Mouse (Mus musculus) hematopoietic stem cell, adult 5-6 weeks (primary cell): ENCODE measurements around the gene Rpusd3. TPM values are rescaled to one million over a fixed set of nuclear protein-coding genes. Genes with fewer than 3 reads are reported as not detected.

Source experiments
- ATAC-seq, 2 experiments: fragments of 125-278 bp in 1 of 2; replicated peaks in 1 of 2; 2 replicates each; pipeline ENCODE4 v1.8.0; 2016 to 2017; ENCODE audit warnings: inconsistent platforms in 2 of 2, mild to moderate bottlenecking in 2 of 2, moderate number of reproducible peaks in 2 of 2, low read depth in 1 of 2, moderate TSS enrichment in 1 of 2; ENCODE audit not compliant: low FRiP score in 2 of 2, poor library complexity in 2 of 2, severe bottlenecking in 2 of 2, insufficient read depth in 1 of 2, low TSS enrichment in 1 of 2
- total RNA-seq: library from RNA; stranded (forward); fragments of 172-1452, 232-1000 nt; gene quantifications from 2 replicates; pipeline ENCODE4 v1.2.3, GENCODE M21; 2017

Rpusd3 gene
- total RNA-seq, 1 experiment from 2014 or later = 4.5 TPM

- no peak for ATAC-seq
Measured at GRCm38 (mm10) chr6:113368577-113368976, 50.6 kb downstream of the Rpusd3 start.

GRCm38 (mm10) chr6:113368124-113368523 lies 51.0 kb downstream of the Rpusd3 start:
- ATAC-seq = no peak

- no peak for ATAC-seq
Measured at GRCm38 (mm10) chr6:113367574-113367973, 51.6 kb downstream of the Rpusd3 start.

- ATAC-seq = no peak
Measured at GRCm38 (mm10) chr6:113366639-113367038, 52.5 kb downstream of the Rpusd3 start.

Other genes starting within 250 kb of the Rpusd3 start
- 0.69 TPM in 1 of 2 replicates, not detected in the other for gene Lhfpl4, start 224.0 kb downstream of the Rpusd3 start, total RNA-seq
- 40.0 and 44.6 TPM in 2 replicates for gene Mtmr14, start 181.5 kb downstream of the Rpusd3 start, total RNA-seq
- gene Cpne9, start 137.0 kb downstream of the Rpusd3 start, total RNA-seq = 0.35 TPM in 1 of 2 replicates, not detected in the other
- gene Brpf1, start 112.2 kb downstream of the Rpusd3 start, total RNA-seq = 24.6 and 35.6 TPM in 2 replicates
- gene Ogg1, start 92.4 kb downstream of the Rpusd3 start, total RNA-seq = 9.8 TPM in 2 replicates
- 56.3 and 59.9 TPM in 2 replicates for gene Camk1, start 75.4 kb downstream of the Rpusd3 start, total RNA-seq
- 25.5 and 37.9 TPM in 2 replicates for gene Tada3, start 41.5 kb downstream of the Rpusd3 start, total RNA-seq
- 159 and 191 TPM in 2 replicates for gene Arpc4, start 41.2 kb downstream of the Rpusd3 start, total RNA-seq
- gene Ttll3, start 30.1 kb downstream of the Rpusd3 start, total RNA-seq = 1.5 and 7.5 TPM in 2 replicates
- not detected in 2 replicates for gene Cidec, start 16.4 kb upstream of the Rpusd3 start, total RNA-seq
- 15.9 and 28.2 TPM in 2 replicates for gene Jagn1, start 23.2 kb upstream of the Rpusd3 start, total RNA-seq
- 8.4 and 10.6 TPM in 2 replicates for gene Il17re, start 39.1 kb upstream of the Rpusd3 start, total RNA-seq
- 0.65 and 1.4 TPM in 2 replicates for gene Il17rc, start 52.1 kb upstream of the Rpusd3 start, total RNA-seq
- gene Creld1, start 64.0 kb upstream of the Rpusd3 start, total RNA-seq = 7.4 and 8.3 TPM in 2 replicates
- gene Prrt3, start 82.6 kb upstream of the Rpusd3 start, total RNA-seq = not detected in 2 replicates
- 31.2 and 37.1 TPM in 2 replicates for gene Emc3, start 112.3 kb upstream of the Rpusd3 start, total RNA-seq
- gene Fancd2, start 112.3 kb upstream of the Rpusd3 start, total RNA-seq = 22.0 and 25.4 TPM in 2 replicates
- not detected in 2 replicates for gene Fancd2os, start 181.4 kb upstream of the Rpusd3 start, total RNA-seq
- 104 and 118 TPM in 2 replicates for gene Brk1, start 185.4 kb upstream of the Rpusd3 start, total RNA-seq
- 13.5 and 18.6 TPM in 2 replicates for gene Vhl, start 204.6 kb upstream of the Rpusd3 start, total RNA-seq
- 20.7 and 30.8 TPM in 2 replicates for gene Irak2, start 219.1 kb upstream of the Rpusd3 start, total RNA-seq